Mouse (Mus musculus) G1E (cell line): ENCODE measurements around the gene Pde9a. TPM values are rescaled to one million over a fixed set of nuclear protein-coding genes. Genes with fewer than 3 reads are reported as not detected.

Experiments used
- ATAC-seq: 2 replicates; pipeline ENCODE4 v1.8.0; 2016; ENCODE audit warnings: mild to moderate bottlenecking; ENCODE audit not compliant: insufficient number of reproducible peaks, poor library complexity, low FRiP score, severe bottlenecking; ENCODE audit errors: extremely low read depth
- DNase-seq: peaks from one replicate; pipeline ENCODE4 v3.0.0; 2012; ENCODE audit warnings: low spot score
- H3K27me3 ChIP-seq: 2 replicates; pipeline ENCODE4 v1.6.1; 2012; ENCODE audit warnings: mild to moderate bottlenecking, low read length, inconsistent platforms; ENCODE audit not compliant: insufficient read depth
- H3K36me3 ChIP-seq: replicated peaks from 2 replicates; pipeline ENCODE3; 2012; ENCODE audit warnings: mild to moderate bottlenecking, inconsistent platforms
- H3K4me1 ChIP-seq: 2 replicates; pipeline ENCODE4 v1.6.1; 2012; ENCODE audit warnings: low read depth, low read length, inconsistent platforms, mixed read lengths; ENCODE audit not compliant: insufficient read depth
- H3K4me3 ChIP-seq: 2 replicates; pipeline ENCODE4 v1.5.1; 2012; ENCODE audit warnings: low read depth, mild to moderate bottlenecking, inconsistent platforms, low read length, moderate library complexity, mixed read lengths
- H3K9me3 ChIP-seq: replicated peaks from 2 replicates; pipeline ENCODE4 v1.6.1; 2012; ENCODE audit warnings: inconsistent platforms
- CTCF ChIP-seq: IDR thresholded peaks from 2 replicates; pipeline ENCODE4 v1.5.1; 2012; ENCODE audit warnings: low read depth, low read length, inconsistent platforms, mixed read lengths
- GATA1 ChIP-seq: IDR thresholded peaks from 2 replicates; pipeline ENCODE4 v1.6.1; 2012; ENCODE audit warnings: borderline replicate concordance, low read length, inconsistent platforms, mixed read lengths
- GATA2 ChIP-seq: IDR thresholded peaks from 2 replicates; pipeline ENCODE4 v1.6.1; 2012; ENCODE audit warnings: low read depth, low read length, inconsistent platforms, borderline replicate concordance
- POLR2AphosphoS5 ChIP-seq: IDR thresholded peaks from 2 replicates; pipeline ENCODE4 v1.6.1; 2012; ENCODE audit warnings: low read depth, low read length, inconsistent platforms; ENCODE audit not compliant: insufficient replicate concordance
- TAL1 ChIP-seq: conservative IDR thresholded peaks from 2 replicates; pipeline ENCODE4 v1.6.1; 2012; ENCODE audit warnings: low read depth, low read length, inconsistent platforms, mixed read lengths
- polyA plus RNA-seq: library from polyadenylated mRNA; stranded (reverse); fragments of >175 nt; gene quantifications from 2 replicates; pipeline ENCODE4 v1.2.3, GENCODE M21; 2012
- total RNA-seq, 2 experiments: library from RNA; stranded (forward) in 1 of 2; stranded (reverse) in 1 of 2; fragments of 200-1000 nt in 1 of 2; fragments of >200 nt in 1 of 2; fragmentation: Nextera tagmentation in 1 of 2; gene quantifications; 2 replicates each; pipeline ENCODE4 v1.2.3; 2014 to 2017

Gene Pde9a
- total and polyA plus RNA-seq, 3 experiments = 0.16 TPM; not detected in 2

- Histone ChIP-seq H3K27me3 (no peaks in the 10 kb centered on the region), H3K4me1 (peaks cover 27% of the 10 kb centered on the region), H3K4me3 (no peak overlapping the region), H3K9me3 (no peaks in the 10 kb centered on the region), H3K36me3 (peaks cover 100% of the 10 kb centered on the region)
- no peak for ATAC-seq
- no peak for DNase-seq
- no peak for TF ChIP-seq POLR2AphosphoS5
- no peak for TF ChIP-seq GATA1
- no peak for TF ChIP-seq CTCF
- no peak for TF ChIP-seq TAL1
- no peak for TF ChIP-seq GATA2
Observed at GRCm38 (mm10) chr17:31499725-31500124, 113.7 kb downstream of the Pde9a start.

GRCm38 (mm10) chr17:31500416-31500815 is 114.4 kb downstream of the Pde9a start:
- ATAC-seq (no peak), DNase-seq (no peak)
- Histone ChIP-seq H3K36me3 (peaks cover 100% of the 10 kb centered on the region), H3K4me3 (no peak overlapping the region), H3K27me3 (no peaks in the 10 kb centered on the region), H3K9me3 (no peaks in the 10 kb centered on the region), H3K4me1 (peaks cover 34% of the 10 kb centered on the region)
- TF ChIP-seq CTCF = no peak
- no peak for TF ChIP-seq GATA1
- TF ChIP-seq TAL1 = no peak
- no peak for TF ChIP-seq GATA2
- no peak for TF ChIP-seq POLR2AphosphoS5

GRCm38 (mm10) chr17:31500908-31501307 is 114.9 kb downstream of the Pde9a start:
- Histone ChIP-seq H3K27me3 (no peaks in the 10 kb centered on the region), H3K9me3 (no peaks in the 10 kb centered on the region), H3K36me3 (peaks cover 100% of the 10 kb centered on the region), H3K4me1 (peaks cover 36% of the 10 kb centered on the region), H3K4me3 (no peak overlapping the region)
- ATAC-seq (no peak), DNase-seq (no peak)
- TF ChIP-seq TAL1 = no peak
- no peak for TF ChIP-seq POLR2AphosphoS5
- TF ChIP-seq GATA2 = no peak
- no peak for TF ChIP-seq GATA1
- no peak for TF ChIP-seq CTCF

DNA sequence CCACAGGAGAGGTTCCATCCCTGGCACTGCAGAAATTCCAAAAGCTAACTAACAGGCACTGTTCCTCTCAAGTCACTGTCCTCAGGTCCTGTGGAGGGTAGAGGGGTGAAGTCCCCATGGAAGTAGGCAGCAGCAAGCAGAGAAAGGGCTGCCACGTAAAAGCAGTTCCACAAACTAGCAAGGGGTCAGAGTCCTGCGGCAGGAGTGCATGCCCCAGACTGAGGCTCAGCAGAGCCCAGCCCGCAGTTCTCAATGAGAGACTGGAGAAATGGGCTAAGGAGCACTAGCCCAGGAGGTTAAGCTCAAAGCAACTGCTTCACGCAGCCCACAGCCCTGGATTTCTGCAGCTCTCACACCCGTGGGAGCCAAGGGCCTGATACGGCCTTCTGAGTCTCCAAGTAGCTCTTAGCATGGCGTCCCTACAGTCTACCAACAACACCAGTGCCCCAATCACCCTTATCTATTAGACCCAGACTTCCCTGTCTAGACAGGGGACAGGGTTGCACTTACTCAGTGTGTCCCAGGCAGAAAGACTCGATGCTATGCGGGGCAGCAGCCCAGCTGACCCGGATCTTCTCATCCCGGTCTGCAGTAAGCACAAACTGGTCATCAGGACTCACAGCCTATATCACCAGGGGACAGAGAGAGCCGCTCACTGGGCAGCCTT is 116.4 kb downstream of the Pde9a start:
- no peak; the same call in 1 of the 2 replicates for ATAC-seq
- no peak for DNase-seq
- Histone ChIP-seq H3K4me1 (peaks cover 48% of the 10 kb centered on the region), H3K36me3 (peaks cover 100% of the 10 kb centered on the region), H3K9me3 (no peaks in the 10 kb centered on the region), H3K27me3 (no peaks in the 10 kb centered on the region), H3K4me3 (no peak overlapping the region)
- TF ChIP-seq TAL1 = 0 out of 2 replicates have a peak, but pooled peaks have one; percentile 9
- TF ChIP-seq CTCF = no peak
- TF ChIP-seq POLR2AphosphoS5 = no peak
- no peak for TF ChIP-seq GATA1

GRCm38 (mm10) chr17:31503337-31503736 is 117.3 kb downstream of the Pde9a start:
- TF ChIP-seq POLR2AphosphoS5 (no peak), GATA1 (no peak), TAL1 (no peak), GATA2 (no peak), CTCF (no peak)
- Histone ChIP-seq H3K9me3 (no peaks in the 10 kb centered on the region), H3K4me3 (peak overlapping the region; percentile 23; the same call in 1 of the 2 replicates), H3K27me3 (no peaks in the 10 kb centered on the region), H3K36me3 (peaks cover 100% of the 10 kb centered on the region), H3K4me1 (peaks cover 51% of the 10 kb centered on the region)
- DNase-seq (no peak), ATAC-seq (no peak)

DNA sequence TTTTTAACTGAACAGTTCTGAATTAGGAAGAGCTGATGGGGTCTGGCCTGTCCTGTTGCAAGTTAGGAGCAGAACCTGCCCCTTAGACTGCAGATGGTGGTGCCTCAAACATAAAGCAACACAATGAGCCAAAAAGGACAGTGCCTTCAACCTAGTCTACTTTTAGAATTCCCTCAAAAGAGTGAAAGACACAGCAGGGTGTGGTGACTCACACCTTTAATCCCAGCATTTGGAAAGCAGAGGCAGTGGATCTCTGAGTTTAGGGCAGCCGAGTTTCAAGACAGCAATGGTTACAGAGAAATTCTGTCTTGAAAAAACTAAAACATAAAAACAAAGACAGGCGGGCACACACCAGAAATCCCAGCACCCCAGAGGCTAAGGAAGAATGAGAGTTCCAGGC is 117.9 kb downstream of the Pde9a start:
- Histone ChIP-seq H3K9me3 (no peaks in the 10 kb centered on the region), H3K4me1 (peaks cover 53% of the 10 kb centered on the region), H3K36me3 (peaks cover 100% of the 10 kb centered on the region), H3K27me3 (no peaks in the 10 kb centered on the region), H3K4me3 (no peak overlapping the region)
- ATAC-seq = no peak
- no peak for TF ChIP-seq POLR2AphosphoS5
- no peak for TF ChIP-seq TAL1
- TF ChIP-seq GATA1 = no peak
- no peak for TF ChIP-seq GATA2
- no peak for TF ChIP-seq CTCF
- DNase-seq = no peak
